Mouse (Mus musculus): ENCODE results near the gene Nedd1. TPM values are rescaled to one million over a fixed set of nuclear protein-coding genes. Genes with fewer than 3 reads are reported as not detected.

The Nedd1 gene
- polyA plus RNA-seq, 1 experiment, result 3.2 TPM

- WGBS, result 93% methylated on average over 4 of the region's 4 CpGs
- TF ChIP-seq POLR2A (IDR thresholded peaks at IDR 0.05; ENCODE audit: low read depth, low read length) (no peak), CTCF (IDR thresholded peaks at IDR 0.05; ENCODE audit: extremely low read depth, insufficient read depth, insufficient read length, insufficient replicate concordance) (no peak)
- Histone ChIP-seq H3K4me1 (ENCODE audit: control insufficient read depth, insufficient read depth, insufficient read length) (no peaks in the 10 kb centered on the region), H3K27me3 (ENCODE audit: control insufficient read depth, insufficient read depth, low read length) (no peaks in the 10 kb centered on the region), H3K36me3 (ENCODE audit: control insufficient read depth, insufficient read depth, low read length) (no peaks in the 10 kb centered on the region), H3K4me3 (ENCODE audit: extremely low read depth, insufficient read depth, insufficient read length) (no peak overlapping the region), H3K27ac (ENCODE audit: insufficient read depth, low read length) (no peak overlapping the region)
- no peak for DNase-seq (ENCODE audit: low read depth in 1 of 2, low spot score in 2 of 2)
Measured at GRCm38 (mm10) chr10:92671906-92672305, 50.3 kb downstream of the Nedd1 start.

GRCm38 (mm10) chr10:92665287-92665686 is 56.9 kb downstream of the Nedd1 start:
- Histone ChIP-seq H3K4me1 (ENCODE audit: control insufficient read depth, insufficient read depth, insufficient read length) (no peaks in the 10 kb centered on the region), H3K4me3 (ENCODE audit: extremely low read depth, insufficient read depth, insufficient read length) (no peak overlapping the region), H3K36me3 (ENCODE audit: control insufficient read depth, insufficient read depth, low read length) (no peaks in the 10 kb centered on the region), H3K27ac (ENCODE audit: insufficient read depth, low read length) (no peak overlapping the region), H3K27me3 (ENCODE audit: control insufficient read depth, insufficient read depth, low read length) (no peaks in the 10 kb centered on the region)
- no peak for TF ChIP-seq CTCF (IDR thresholded peaks at IDR 0.05; ENCODE audit: extremely low read depth, insufficient read depth, insufficient read length, insufficient replicate concordance)
- TF ChIP-seq POLR2A (IDR thresholded peaks at IDR 0.05; ENCODE audit: low read depth, low read length), result no peak
- no peak for DNase-seq (ENCODE audit: low read depth in 1 of 2, low spot score in 2 of 2)
- WGBS, result 29% methylated on average over 5 of the region's 5 CpGs

GRCm38 (mm10) chr10:92653266-92653665 is 69.0 kb downstream of the Nedd1 start:
- Histone ChIP-seq H3K4me1 (ENCODE audit: control insufficient read depth, insufficient read depth, insufficient read length) (no peaks in the 10 kb centered on the region), H3K27ac (ENCODE audit: insufficient read depth, low read length) (no peak overlapping the region), H3K4me3 (ENCODE audit: extremely low read depth, insufficient read depth, insufficient read length) (no peak overlapping the region), H3K27me3 (ENCODE audit: control insufficient read depth, insufficient read depth, low read length) (no peaks in the 10 kb centered on the region), H3K36me3 (ENCODE audit: control insufficient read depth, insufficient read depth, low read length) (no peaks in the 10 kb centered on the region)
- TF ChIP-seq POLR2A (IDR thresholded peaks at IDR 0.05; ENCODE audit: low read depth, low read length) (no peak), CTCF (IDR thresholded peaks at IDR 0.05; ENCODE audit: extremely low read depth, insufficient read depth, insufficient read length, insufficient replicate concordance) (no peak)
- DNase-seq (ENCODE audit: low read depth in 1 of 2, low spot score in 2 of 2), result no peak
- 90% methylated on average over 4 of the region's 4 CpGs for WGBS

- no peak overlapping the region for H3K27ac ChIP-seq (ENCODE audit: insufficient read depth, low read length)
- no peak for DNase-seq (ENCODE audit: low read depth in 1 of 2, low spot score in 2 of 2)
- no peaks in the 10 kb centered on the region for H3K27me3 ChIP-seq (ENCODE audit: control insufficient read depth, insufficient read depth, low read length)
- WGBS, result 29% methylated on average over 3 of the region's 3 CpGs
- no peak overlapping the region; the same call in 1 of the 2 replicates for H3K4me3 ChIP-seq (ENCODE audit: extremely low read depth, insufficient read depth, insufficient read length)
- TF ChIP-seq POLR2A (IDR thresholded peaks at IDR 0.05; ENCODE audit: low read depth, low read length) (no peak), CTCF (IDR thresholded peaks at IDR 0.05; ENCODE audit: extremely low read depth, insufficient read depth, insufficient read length, insufficient replicate concordance) (no peak)
- H3K4me1 ChIP-seq (ENCODE audit: control insufficient read depth, insufficient read depth, insufficient read length), result no peaks in the 10 kb centered on the region
- H3K36me3 ChIP-seq (ENCODE audit: control insufficient read depth, insufficient read depth, low read length), result no peaks in the 10 kb centered on the region
Measured at GRCm38 (mm10) chr10:92652399-92652920, 69.8 kb downstream of the Nedd1 start.

- Histone ChIP-seq H3K27ac (ENCODE audit: insufficient read depth, low read length) (no peak overlapping the region), H3K4me3 (ENCODE audit: extremely low read depth, insufficient read depth, insufficient read length) (no peak overlapping the region), H3K4me1 (ENCODE audit: control insufficient read depth, insufficient read depth, insufficient read length) (no peaks in the 10 kb centered on the region), H3K27me3 (ENCODE audit: control insufficient read depth, insufficient read depth, low read length) (no peaks in the 10 kb centered on the region), H3K36me3 (ENCODE audit: control insufficient read depth, insufficient read depth, low read length) (no peaks in the 10 kb centered on the region)
- TF ChIP-seq POLR2A (IDR thresholded peaks at IDR 0.05; ENCODE audit: low read depth, low read length) (no peak), CTCF (IDR thresholded peaks at IDR 0.05; ENCODE audit: extremely low read depth, insufficient read depth, insufficient read length, insufficient replicate concordance) (no peak)
- 89% methylated on average over 3 of the region's 3 CpGs for WGBS
- DNase-seq (ENCODE audit: low read depth in 1 of 2, low spot score in 2 of 2), result no peak
Measured at GRCm38 (mm10) chr10:92651266-92651665, 71.0 kb downstream of the Nedd1 start.

- no peak for DNase-seq (ENCODE audit: low read depth in 1 of 2, low spot score in 2 of 2)
- Histone ChIP-seq H3K4me3 (ENCODE audit: extremely low read depth, insufficient read depth, insufficient read length) (no peak overlapping the region), H3K36me3 (ENCODE audit: control insufficient read depth, insufficient read depth, low read length) (no peaks in the 10 kb centered on the region), H3K4me1 (ENCODE audit: control insufficient read depth, insufficient read depth, insufficient read length) (no peaks in the 10 kb centered on the region), H3K27ac (ENCODE audit: insufficient read depth, low read length) (no peak overlapping the region), H3K27me3 (ENCODE audit: control insufficient read depth, insufficient read depth, low read length) (no peaks in the 10 kb centered on the region)
- TF ChIP-seq CTCF (IDR thresholded peaks at IDR 0.05; ENCODE audit: extremely low read depth, insufficient read depth, insufficient read length, insufficient replicate concordance) (no peak), POLR2A (IDR thresholded peaks at IDR 0.05; ENCODE audit: low read depth, low read length) (no peak)
- WGBS, result 78% methylated on average over 8 of the region's 8 CpGs
Measured at GRCm38 (mm10) chr10:92649096-92649495, 73.1 kb downstream of the Nedd1 start.

GRCm38 (mm10) chr10:92647691-92648090 is 74.5 kb downstream of the Nedd1 start:
- WGBS, result 73% methylated on average over 2 of the region's 2 CpGs
- TF ChIP-seq POLR2A (IDR thresholded peaks at IDR 0.05; ENCODE audit: low read depth, low read length) (no peak), CTCF (IDR thresholded peaks at IDR 0.05; ENCODE audit: extremely low read depth, insufficient read depth, insufficient read length, insufficient replicate concordance) (no peak)
- Histone ChIP-seq H3K27ac (ENCODE audit: insufficient read depth, low read length) (no peak overlapping the region), H3K27me3 (ENCODE audit: control insufficient read depth, insufficient read depth, low read length) (no peaks in the 10 kb centered on the region), H3K4me1 (ENCODE audit: control insufficient read depth, insufficient read depth, insufficient read length) (no peaks in the 10 kb centered on the region), H3K36me3 (ENCODE audit: control insufficient read depth, insufficient read depth, low read length) (no peaks in the 10 kb centered on the region), H3K4me3 (ENCODE audit: extremely low read depth, insufficient read depth, insufficient read length) (no peak overlapping the region)
- no peak for DNase-seq (ENCODE audit: low read depth in 1 of 2, low spot score in 2 of 2)
